8 mouse cellular contexts compared by ENCODE assay signal in genomic region chr11:80351832-80352430, GRCm38 (mm10). TPM values are rescaled to one million over a fixed set of nuclear protein-coding genes. Genes with fewer than 3 reads are reported as not detected.
DNase-seq lines count a peak whose midpoint lies in the region; ATAC-seq lines count a peak whose summit lies in the region.

No protein-coding gene starts in this region.

- peaks cover 12% of the 10 kb centered on the region; the same call in 1 of the 2 replicates for H3K36me3 ChIP-seq in forebrain, embryonic 14.5 days (ENCODE audit: control insufficient read depth, insufficient read depth, low read length)
- no peaks in the 10 kb centered on the region for H3K36me3 ChIP-seq in hindbrain, embryonic 12.5 days

- no peaks in the 10 kb centered on the region for H3K27me3 ChIP-seq in forebrain, embryonic 14.5 days (replicated peaks; ENCODE audit: control insufficient read depth, insufficient read depth, low read length)
- H3K27me3 ChIP-seq in hindbrain, embryonic 12.5 days: no peaks in the 10 kb centered on the region

- WGBS in forebrain, embryonic 14.5 days: 73% methylated on average over 5 of the region's 5 CpGs
- 70% methylated on average over 5 of the region's 5 CpGs for WGBS in hindbrain, embryonic 12.5 days

- H3K9me3 ChIP-seq in forebrain, embryonic 14.5 days (replicated peaks; ENCODE audit: control insufficient read depth, low read length): no peaks in the 10 kb centered on the region
- no peaks in the 10 kb centered on the region for H3K9me3 ChIP-seq in hindbrain, embryonic 12.5 days (replicated peaks)

- DNase-seq in CD4-positive, CD25-positive, alpha-beta regulatory T cell, adult 2 months (ENCODE audit: low read depth, low spot score): peak; percentile 87
- peak; percentile 65 for DNase-seq in c-Kit-positive CD71-negative TER-119-negative erythroid progenitor cells, embryonic 14.5 days (ENCODE audit: low read depth)
- peak; percentile 93 for DNase-seq in forebrain, embryonic 14.5 days (ENCODE audit: low spot score)
- peak; percentile 72 to 84 for DNase-seq in left cerebral cortex, postnatal 10 days (ENCODE audit: extremely low spot score in 1 of 2, low spot score in 2 of 2)
- peak; percentile 51 to 56 for DNase-seq in spleen, postnatal 36 days (ENCODE audit: low spot score in 2 of 2)

- ATAC-seq in CD4-positive, CD25-positive, alpha-beta regulatory T cell, adult 4 months: no peak
- peak; percentile 37; the same call in 1 of the 2 replicates for ATAC-seq in forebrain, embryonic 14.5 days
- 0 out of 2 replicates have a peak, but pooled peaks have one; percentile 26 for ATAC-seq in hindbrain, embryonic 12.5 days (ENCODE audit: low FRiP score)
- peak; percentile 75 for ATAC-seq in monocyte, adult 5-6 weeks (replicated peaks; ENCODE audit: insufficient number of reproducible peaks, low FRiP score, low TSS enrichment, poor library complexity, severe bottlenecking)

- H3K9ac ChIP-seq in forebrain, embryonic 14.5 days (ENCODE audit: low read length): no peak overlapping the region
- no peak overlapping the region for H3K9ac ChIP-seq in hindbrain, embryonic 12.5 days

- H3K27ac ChIP-seq in forebrain, embryonic 14.5 days (ENCODE audit: low read depth, low read length): no peak overlapping the region
- no peak overlapping the region for H3K27ac ChIP-seq in hindbrain, embryonic 12.5 days

- no peaks in the 10 kb centered on the region for H3K4me1 ChIP-seq in forebrain, embryonic 14.5 days (ENCODE audit: control insufficient read depth, insufficient read depth, low read length)
- H3K4me1 ChIP-seq in hindbrain, embryonic 12.5 days: no peaks in the 10 kb centered on the region

- no peak overlapping the region for H3K4me2 ChIP-seq in forebrain, embryonic 14.5 days (ENCODE audit: low read length)
- H3K4me2 ChIP-seq in hindbrain, embryonic 12.5 days (replicated peaks): no peak overlapping the region

- intact Hi-C loops in left cerebral cortex, postnatal 10 days (cut with DNase I): loop anchor here (1.0 to 10.0 kb wide), 3 partner anchors 50 to 307 kb away; partner anchors contain the start of gene Rhbdl3

- H3K4me3 ChIP-seq in forebrain, embryonic 14.5 days (ENCODE audit: low read depth, low read length): no peak overlapping the region
- H3K4me3 ChIP-seq in hindbrain, embryonic 12.5 days: no peak overlapping the region

RNA-seq across cellular contexts. Expression of gene 5730455P16Rik, which starts 25.9 kb away (rescaled TPM):
- polyA plus RNA-seq in CD4-positive, CD25-positive, alpha-beta regulatory T cell, adult 4 months (2017; shearing (Covaris generic)): 10 to 100 TPM; 10.4 to 15.6 TPM
- 28.9 and 29.5 TPM in 2 replicates for polyA plus RNA-seq in forebrain, embryonic 14.5 days (2014; fragmentation: Nextera tagmentation; extraction: Ambion mirVana)
- polyA plus RNA-seq in hindbrain, embryonic 12.5 days (2016; fragmentation: Nextera tagmentation; extraction: Ambion mirVana): 28.7 and 31.4 TPM in 2 replicates
- 10 to 100 TPM; 47.9 to 52.3 TPM for total RNA-seq in left cerebral cortex, postnatal 10 days (2021)
- total RNA-seq in monocyte, adult 5-6 weeks (2017): 4.8 to 8.8 TPM (median 8.3 TPM) in 3 replicates

RNA-seq across cellular contexts. Expression of gene Zfp207, which starts 31.1 kb away (rescaled TPM):
- polyA plus RNA-seq in CD4-positive, CD25-positive, alpha-beta regulatory T cell, adult 4 months (2017; shearing (Covaris generic)): 100 to 1,000 TPM; 270 to 312 TPM
- 302 and 305 TPM in 2 replicates for polyA plus RNA-seq in forebrain, embryonic 14.5 days (2014; fragmentation: Nextera tagmentation; extraction: Ambion mirVana)
- 265 TPM in 2 replicates for polyA plus RNA-seq in hindbrain, embryonic 12.5 days (2016; fragmentation: Nextera tagmentation; extraction: Ambion mirVana)
- 100 to 1,000 TPM; 146 to 149 TPM for total RNA-seq in left cerebral cortex, postnatal 10 days (2021)
- 195 to 258 TPM (median 204 TPM) in 3 replicates for total RNA-seq in monocyte, adult 5-6 weeks (2017)

RNA-seq across cellular contexts. Expression of gene Rhbdl3, which starts 51.2 kb away (rescaled TPM):
- polyA plus RNA-seq in CD4-positive, CD25-positive, alpha-beta regulatory T cell, adult 4 months (2017; shearing (Covaris generic)): 1 to 10 TPM in 1 of 2 experiments, under 1 TPM in 1; 0.82 to 1.6 TPM
- 10.9 and 11.8 TPM in 2 replicates for polyA plus RNA-seq in forebrain, embryonic 14.5 days (2014; fragmentation: Nextera tagmentation; extraction: Ambion mirVana)
- 28.4 and 32.3 TPM in 2 replicates for polyA plus RNA-seq in hindbrain, embryonic 12.5 days (2016; fragmentation: Nextera tagmentation; extraction: Ambion mirVana)
- 10 to 100 TPM; 19.4 to 22.5 TPM for total RNA-seq in left cerebral cortex, postnatal 10 days (2021)
- total RNA-seq in monocyte, adult 5-6 weeks (2017): not detected in 3 replicates
